ENCODE assay signal across 8 mouse cellular contexts in the genomic region with DNA sequence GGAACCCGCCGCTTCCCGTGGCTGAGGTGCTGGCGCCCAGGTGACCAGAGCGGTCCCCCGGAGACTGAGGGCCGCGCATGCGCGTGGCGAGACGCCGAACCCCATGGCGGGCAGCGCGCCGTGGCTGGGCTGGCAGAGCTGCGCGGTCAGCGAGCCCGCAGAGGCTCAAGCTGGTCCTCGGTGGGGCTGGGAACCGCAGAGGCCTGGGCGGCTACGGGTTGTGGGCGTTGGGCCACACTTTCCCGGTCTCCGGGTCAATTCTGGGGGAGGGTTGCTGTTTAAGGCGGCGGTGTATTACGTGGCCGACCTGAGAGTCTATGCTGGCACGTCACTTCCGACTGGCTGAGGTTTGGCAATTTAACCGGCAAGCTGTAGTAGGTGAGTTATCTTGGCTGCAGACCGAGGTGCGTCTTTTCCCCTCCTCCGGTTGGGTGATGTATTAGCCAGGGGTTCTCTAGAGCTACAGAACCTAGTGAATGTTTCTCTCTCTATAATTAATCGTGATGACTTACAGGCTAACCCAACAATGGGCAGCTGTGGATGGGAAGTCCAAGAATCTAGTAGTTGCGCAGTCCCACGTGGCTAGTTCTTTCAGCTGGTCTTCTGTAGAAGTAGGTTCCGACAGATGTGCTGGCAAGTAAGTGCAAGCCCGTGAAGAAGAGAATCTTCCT. TPM values are rescaled to one million over a fixed set of nuclear protein-coding genes. Genes with fewer than 3 reads are reported as not detected.
DNase-seq lines count a peak whose midpoint lies in the region; ATAC-seq and TF ChIP-seq lines count a peak whose summit lies in the region.

A gene (minus strand): TSS at position 662 of the 671 bp plus-strand sequence.

- no peak for TF ChIP-seq POLR2A in thymus, adult 2 months (IDR thresholded peaks at IDR 0.05; ENCODE audit: control insufficient read depth, extremely low read depth, insufficient read depth, low read length, poor library complexity)

- peak within 1 kb of the TSS; percentile 90 for H3K27ac ChIP-seq in thymus, adult 2 months (ENCODE audit: control insufficient read depth, insufficient read depth, low read length)
- H3K27ac ChIP-seq in intestine, embryonic 16.5 days (ENCODE audit: low read length): peak within 1 kb of the TSS; percentile 92
- peak within 1 kb of the TSS; percentile 90 for H3K27ac ChIP-seq in limb, embryonic 13.5 days
- peak within 1 kb of the TSS; percentile 96 for H3K27ac ChIP-seq in midbrain, postnatal 0 days (ENCODE audit: low read depth, low read length)
- H3K27ac ChIP-seq in stomach, embryonic 14.5 days (ENCODE audit: low read length): peak within 1 kb of the TSS; percentile 94

- H3K27me3 ChIP-seq in thymus, adult 2 months (ENCODE audit: control insufficient read depth, insufficient read depth, low read length): no peaks in the 10 kb centered on the region
- no peaks in the 10 kb centered on the region for H3K27me3 ChIP-seq in intestine, embryonic 16.5 days (replicated peaks; ENCODE audit: control insufficient read depth, insufficient read depth, low read length)
- no peaks in the 10 kb centered on the region for H3K27me3 ChIP-seq in limb, embryonic 13.5 days
- H3K27me3 ChIP-seq in midbrain, postnatal 0 days (ENCODE audit: insufficient read depth, low read length): no peaks in the 10 kb centered on the region
- no peaks in the 10 kb centered on the region for H3K27me3 ChIP-seq in stomach, embryonic 14.5 days (ENCODE audit: control insufficient read depth, insufficient read depth, low read length)

- H3K4me2 ChIP-seq in intestine, embryonic 16.5 days (ENCODE audit: low read depth, low read length): peak within 1 kb of the TSS; percentile 77
- H3K4me2 ChIP-seq in limb, embryonic 13.5 days (replicated peaks): peak within 1 kb of the TSS; percentile 94
- peak within 1 kb of the TSS; percentile 88 for H3K4me2 ChIP-seq in midbrain, postnatal 0 days (ENCODE audit: low read depth, low read length, poor library complexity, severe bottlenecking)
- H3K4me2 ChIP-seq in stomach, embryonic 14.5 days (replicated peaks; ENCODE audit: low read depth, low read length): peak within 1 kb of the TSS; percentile 92

- peak; percentile 78 for DNase-seq in thymus, adult 2 months
- no peak for DNase-seq in thymus, postnatal 25 days
- peak; percentile 91 for DNase-seq in cerebellum, adult 8-10 months
- DNase-seq in frontal cortex, adult 2 months (ENCODE audit: extremely low spot score in 1 of 2, low spot score in 1 of 2): peak; percentile 66 to 83
- peak; percentile 86 for DNase-seq in midbrain, postnatal 0 days (ENCODE audit: low spot score)

- ATAC-seq in intestine, embryonic 16.5 days: peak; percentile 89
- ATAC-seq in limb, embryonic 13.5 days (ENCODE audit: low FRiP score, low read depth): peak; percentile 81
- ATAC-seq in midbrain, postnatal 0 days (ENCODE audit: low FRiP score): peak; percentile 82
- ATAC-seq in stomach, embryonic 14.5 days (ENCODE audit: insufficient number of reproducible peaks, insufficient read depth, low FRiP score, low read depth): peak; percentile 82

- peaks cover 29% of the 10 kb centered on the region for H3K4me1 ChIP-seq in thymus, adult 2 months (replicated peaks; ENCODE audit: control insufficient read depth, insufficient read depth, low read length)
- H3K4me1 ChIP-seq in intestine, embryonic 16.5 days (ENCODE audit: control insufficient read depth, insufficient read depth, low read length): peaks cover 22% of the 10 kb centered on the region
- peaks cover 31% of the 10 kb centered on the region for H3K4me1 ChIP-seq in limb, embryonic 13.5 days
- H3K4me1 ChIP-seq in midbrain, postnatal 0 days (ENCODE audit: insufficient read depth, low read length): peaks cover 17% of the 10 kb centered on the region
- peaks cover 17% of the 10 kb centered on the region for H3K4me1 ChIP-seq in stomach, embryonic 14.5 days (ENCODE audit: control insufficient read depth, insufficient read depth, low read length)

- peaks cover 16% of the 10 kb centered on the region for H3K36me3 ChIP-seq in thymus, adult 2 months (ENCODE audit: control insufficient read depth, insufficient read depth, low read length)
- peaks cover 11% of the 10 kb centered on the region; the same call in 1 of the 2 replicates for H3K36me3 ChIP-seq in intestine, embryonic 16.5 days (ENCODE audit: control insufficient read depth, insufficient read depth, low read length)
- H3K36me3 ChIP-seq in limb, embryonic 13.5 days: peaks cover 49% of the 10 kb centered on the region
- peaks cover 13% of the 10 kb centered on the region for H3K36me3 ChIP-seq in midbrain, postnatal 0 days (ENCODE audit: insufficient read depth, low read length)
- H3K36me3 ChIP-seq in stomach, embryonic 14.5 days (ENCODE audit: control insufficient read depth, insufficient read depth, low read length): peaks cover 24% of the 10 kb centered on the region

- H3K4me3 ChIP-seq in thymus, adult 2 months (ENCODE audit: control insufficient read depth, insufficient read depth, low read length): peak within 1 kb of the TSS; percentile 93
- peak within 1 kb of the TSS; percentile 96 for H3K4me3 ChIP-seq in intestine, embryonic 16.5 days (ENCODE audit: low read length)
- H3K4me3 ChIP-seq in limb, embryonic 13.5 days: peak within 1 kb of the TSS; percentile 87
- peak within 1 kb of the TSS; percentile 94 for H3K4me3 ChIP-seq in midbrain, postnatal 0 days (ENCODE audit: low read depth, low read length)
- H3K4me3 ChIP-seq in stomach, embryonic 14.5 days (ENCODE audit: low read depth, low read length): peak within 1 kb of the TSS; percentile 89

- TF ChIP-seq CTCF in thymus, adult 2 months (IDR thresholded peaks at IDR 0.05; ENCODE audit: borderline replicate concordance, control insufficient read depth, extremely low read depth, insufficient read depth, low read length, poor library complexity): no peak
- TF ChIP-seq CTCF in midbrain, postnatal 0 days (IDR thresholded peaks at IDR 0.05): no peak

- WGBS in thymus, adult 2 months: 1% methylated on average over 43 of the region's 43 CpGs
- 1% methylated on average over 43 of the region's 43 CpGs for WGBS in intestine, embryonic 16.5 days
- WGBS in limb, embryonic 13.5 days: under 1% methylated on average over 39 of the region's 43 CpGs
- WGBS in midbrain, postnatal 0 days: 1% methylated on average over 42 of the region's 43 CpGs
- 1% methylated on average over 43 of the region's 43 CpGs for WGBS in stomach, embryonic 14.5 days

- H3K9ac ChIP-seq in intestine, embryonic 16.5 days (ENCODE audit: low read depth, low read length): peak within 1 kb of the TSS; percentile 99
- H3K9ac ChIP-seq in limb, embryonic 13.5 days: peak within 1 kb of the TSS; percentile 92
- peak within 1 kb of the TSS; percentile 96 for H3K9ac ChIP-seq in midbrain, postnatal 0 days (replicated peaks; ENCODE audit: low read length, poor library complexity, severe bottlenecking)
- peak within 1 kb of the TSS; percentile 91 for H3K9ac ChIP-seq in stomach, embryonic 14.5 days (replicated peaks; ENCODE audit: low read depth, low read length)

- no peaks in the 10 kb centered on the region for H3K9me3 ChIP-seq in intestine, embryonic 16.5 days (ENCODE audit: control insufficient read depth, low read length)
- no peaks in the 10 kb centered on the region for H3K9me3 ChIP-seq in limb, embryonic 13.5 days
- no peaks in the 10 kb centered on the region for H3K9me3 ChIP-seq in midbrain, postnatal 0 days (ENCODE audit: low read length)
- no peaks in the 10 kb centered on the region for H3K9me3 ChIP-seq in stomach, embryonic 14.5 days (ENCODE audit: control insufficient read depth, low read depth, low read length)

RNA-seq across cellular contexts. Expression of the gene that starts here (rescaled TPM):
- 51.1 and 56.1 TPM in 2 replicates for polyA plus RNA-seq in thymus, adult 2 months (2012; rRNA removed)
- 34.0 and 39.7 TPM in 2 replicates for polyA plus RNA-seq in frontal cortex, adult 2 months (2012; rRNA removed)
- polyA plus RNA-seq in intestine, embryonic 16.5 days (2015; fragmentation: Nextera tagmentation; extraction: Ambion mirVana): 9.7 and 10.6 TPM in 2 replicates
- polyA plus RNA-seq in limb, embryonic 13.5 days (2015; fragmentation: Nextera tagmentation; extraction: Ambion mirVana): 22.0 and 23.1 TPM in 2 replicates
- total RNA-seq in midbrain, postnatal 0 days (2014; rRNA removed): 23.5 and 29.6 TPM in 2 replicates
- 12.5 and 14.3 TPM in 2 replicates for polyA plus RNA-seq in midbrain, postnatal 0 days (2015; fragmentation: Nextera tagmentation; extraction: Ambion mirVana)
- 16.3 and 16.4 TPM in 2 replicates for polyA plus RNA-seq in stomach, embryonic 14.5 days (2014; fragmentation: Nextera tagmentation; extraction: Ambion mirVana)
